Mouse (Mus musculus): ENCODE data around the gene Snx11.
"Not testable (repeated sequence)": the region's sequence is repeated elsewhere in the genome, so short reads cannot be mapped to it uniquely, and the experiment has no call there.

The Snx11 gene

DNA sequence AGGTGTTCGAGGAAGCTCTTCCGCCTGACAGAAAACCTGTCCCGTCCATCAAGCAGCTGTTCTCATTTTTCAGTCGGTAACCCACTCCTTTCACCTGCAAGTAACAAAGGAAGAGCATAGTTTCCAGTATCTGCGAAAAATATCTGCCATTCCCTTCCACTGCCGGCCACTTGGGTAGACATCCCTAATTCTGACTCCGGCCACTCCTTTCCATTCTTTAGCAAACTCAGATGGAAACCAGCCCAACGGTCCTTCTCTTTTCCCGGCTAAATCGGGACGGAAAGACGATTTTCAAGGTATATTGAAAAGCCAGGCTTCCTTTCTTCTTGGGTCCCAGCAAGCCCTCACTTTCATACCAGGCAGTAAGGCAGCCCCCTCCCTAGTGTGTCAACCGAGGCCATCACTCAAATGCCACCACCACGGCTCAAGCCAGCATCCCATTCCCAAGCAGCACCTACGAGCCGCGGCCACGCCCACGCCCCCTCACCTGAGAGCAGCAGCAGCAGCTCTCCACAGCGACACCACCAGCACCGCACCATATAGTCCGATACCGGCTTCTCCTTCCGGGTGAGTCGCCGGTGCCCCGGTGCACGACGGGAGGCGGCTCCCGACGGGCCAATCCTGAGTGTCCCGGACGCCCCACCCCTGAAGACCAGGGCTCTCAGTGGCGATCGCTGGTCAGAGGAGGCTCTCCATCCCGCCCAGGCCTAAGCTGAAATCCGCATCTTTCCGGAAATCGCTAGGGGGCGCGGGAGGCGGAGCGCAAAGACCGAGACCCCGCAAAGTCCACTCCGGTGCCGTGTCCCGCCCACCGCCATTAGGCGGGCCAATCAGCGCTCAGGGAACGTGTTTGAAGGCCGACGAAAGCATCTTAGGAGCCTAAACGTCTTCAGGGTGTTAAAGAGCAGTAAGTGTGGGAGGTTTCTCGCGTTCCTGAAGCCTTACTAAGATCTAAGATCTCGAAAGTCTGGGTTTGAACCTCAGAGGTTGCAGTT is at the start of gene Snx11:
Gene Snx11, minus strand, starts transcription at position 592 of the 995 bp plus-strand sequence.
- peak; percentile 99 for DNase-seq (ENCODE audit: low read depth, low spot score)

DNA sequence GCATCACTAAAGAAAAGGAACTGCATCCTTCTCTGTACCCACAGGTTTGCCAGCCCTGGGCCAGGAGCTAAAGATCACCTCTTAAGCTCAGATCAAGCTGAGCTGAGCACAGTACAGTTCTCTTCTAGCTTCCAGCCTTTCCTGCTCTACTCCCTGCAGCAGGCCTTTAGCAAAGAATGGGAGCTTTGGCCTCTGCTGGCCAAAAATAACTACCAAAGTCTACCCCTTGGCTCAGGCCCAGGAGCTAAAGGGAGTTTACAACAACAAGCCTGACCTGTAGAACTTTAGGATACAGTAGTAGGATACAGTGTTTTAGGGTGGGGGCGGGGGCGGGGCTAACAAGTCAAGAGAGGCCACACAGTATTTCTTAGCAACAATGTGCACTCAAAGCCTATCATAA is 49.1 kb upstream of the Snx11 start:
- DNase-seq (ENCODE audit: low read depth, low spot score) = no peak

DNA sequence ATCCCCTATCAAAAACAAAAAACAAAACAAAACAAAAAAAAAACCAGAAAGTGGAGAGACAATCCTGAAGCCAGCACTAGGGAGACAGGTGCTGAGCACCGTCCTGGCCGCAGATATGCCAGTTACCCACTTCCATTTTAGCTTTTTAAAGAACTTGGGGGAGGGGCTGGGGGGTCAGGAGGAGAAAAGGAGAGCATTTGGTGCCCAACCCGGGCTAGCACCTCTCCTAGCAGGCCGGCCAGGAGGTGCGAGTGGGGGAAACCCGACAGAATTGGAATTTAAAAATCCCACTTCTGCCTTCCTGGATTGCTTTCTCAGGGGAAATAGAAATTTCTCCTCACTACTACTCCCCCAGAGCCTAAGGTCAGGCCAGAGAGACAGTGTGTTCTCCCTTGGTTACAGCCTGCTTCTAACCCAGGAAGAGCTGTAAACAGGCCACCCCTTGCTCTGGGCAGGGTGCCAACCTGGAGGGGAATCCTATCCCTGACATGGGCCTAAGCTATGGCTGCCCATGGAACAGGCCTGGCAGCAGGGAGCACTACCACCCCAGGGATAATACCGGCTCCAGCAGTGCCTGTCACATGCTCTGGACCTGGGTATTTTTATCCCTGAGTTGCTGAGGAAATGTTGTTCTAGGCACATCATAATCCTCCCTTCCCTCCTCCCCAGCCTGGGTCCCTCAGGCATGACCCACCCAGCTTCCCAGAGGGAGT is 47.6 kb upstream of the Snx11 start:
- peak; percentile 80 for DNase-seq (ENCODE audit: low read depth, low spot score)

- DNase-seq (ENCODE audit: low read depth, low spot score) = peak; percentile 98
These were observed 46.8 kb upstream of the Snx11 start for GRCm38 (mm10) chr11:96823880-96824782.

DNA sequence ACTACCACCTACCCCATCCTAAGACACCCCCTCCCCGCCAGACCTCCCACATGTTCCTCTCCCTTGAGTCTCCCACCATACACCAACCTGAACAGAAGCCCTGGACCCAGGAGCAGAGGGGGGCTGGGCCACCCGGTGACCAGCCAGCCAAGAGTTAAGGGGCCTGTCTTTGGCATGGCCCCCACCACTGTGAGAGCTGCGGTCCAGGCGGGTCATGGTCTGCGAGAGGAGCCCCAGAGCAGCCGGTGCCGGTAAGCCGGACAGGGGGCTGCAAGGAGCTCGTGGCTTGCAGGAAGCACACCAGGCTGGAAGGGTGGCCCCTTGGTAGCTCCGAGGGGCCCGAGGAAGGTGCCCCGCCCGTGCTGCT is 46.1 kb upstream of the Snx11 start:
- DNase-seq (ENCODE audit: low read depth, low spot score) = no peak

- DNase-seq (ENCODE audit: low read depth, low spot score) = peak; percentile 72
These were observed 45.5 kb upstream of the Snx11 start for GRCm38 (mm10) chr11:96822675-96823470.

- DNase-seq (ENCODE audit: low read depth, low spot score) = no peak
These were observed 44.6 kb upstream of the Snx11 start for GRCm38 (mm10) chr11:96821956-96822355.

DNA sequence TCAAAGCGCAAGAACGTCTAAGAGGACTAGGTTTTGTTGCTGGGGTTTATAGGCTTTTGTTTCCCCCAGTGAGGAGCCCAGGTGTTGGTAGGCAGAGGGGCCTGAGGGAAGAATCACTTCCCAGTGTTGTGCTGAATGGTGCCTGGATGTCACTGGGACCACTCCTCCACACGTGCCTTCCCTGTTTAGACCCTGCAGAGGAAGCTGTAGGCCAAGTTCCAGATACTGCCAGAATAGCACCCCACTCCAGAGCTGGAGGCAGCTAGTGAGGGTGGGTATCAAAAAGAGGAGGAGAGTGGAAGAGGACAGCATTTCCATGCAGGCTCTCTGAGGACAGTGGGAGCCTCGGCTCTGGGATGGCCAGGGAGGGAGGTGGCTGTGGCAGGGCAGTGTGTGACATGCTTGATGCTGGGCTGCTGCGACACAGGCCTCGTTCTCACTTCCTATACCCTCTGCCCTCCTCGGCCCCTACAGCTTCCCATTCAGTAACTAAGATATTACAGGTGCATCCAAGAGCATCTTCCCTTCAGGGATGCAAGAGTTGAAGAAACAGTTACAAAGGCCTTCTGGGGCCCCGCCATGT is 40.9 kb upstream of the Snx11 start:
- peak; percentile 29 for DNase-seq (ENCODE audit: low read depth, low spot score)

- peak; percentile 33 for DNase-seq (ENCODE audit: low read depth, low spot score)
These were observed 39.6 kb upstream of the Snx11 start for GRCm38 (mm10) chr11:96816979-96817378.

- no peak for DNase-seq (ENCODE audit: low read depth, low spot score)
These were observed 39.1 kb upstream of the Snx11 start for GRCm38 (mm10) chr11:96816494-96816893.

DNA sequence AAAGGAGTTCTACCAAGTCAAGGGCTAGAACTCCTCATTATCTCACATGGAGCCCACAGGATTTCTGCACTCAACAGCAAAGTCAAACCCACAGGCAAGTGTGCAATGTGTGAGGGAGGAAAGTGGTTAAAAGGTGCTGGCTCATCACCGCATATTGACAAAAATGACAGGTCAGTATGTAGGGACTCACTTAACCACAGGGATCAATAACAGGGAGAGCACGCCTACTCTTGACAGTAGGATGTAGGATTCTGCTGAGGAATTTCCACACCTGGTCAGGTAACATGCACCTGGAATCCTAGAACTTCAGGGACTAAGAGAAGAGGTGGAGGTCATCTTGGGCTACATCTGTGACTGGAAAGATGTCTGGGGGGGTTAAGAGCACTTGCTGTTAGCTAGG is 38.5 kb upstream of the Snx11 start:
- no peak for DNase-seq (ENCODE audit: low read depth, low spot score)

DNA sequence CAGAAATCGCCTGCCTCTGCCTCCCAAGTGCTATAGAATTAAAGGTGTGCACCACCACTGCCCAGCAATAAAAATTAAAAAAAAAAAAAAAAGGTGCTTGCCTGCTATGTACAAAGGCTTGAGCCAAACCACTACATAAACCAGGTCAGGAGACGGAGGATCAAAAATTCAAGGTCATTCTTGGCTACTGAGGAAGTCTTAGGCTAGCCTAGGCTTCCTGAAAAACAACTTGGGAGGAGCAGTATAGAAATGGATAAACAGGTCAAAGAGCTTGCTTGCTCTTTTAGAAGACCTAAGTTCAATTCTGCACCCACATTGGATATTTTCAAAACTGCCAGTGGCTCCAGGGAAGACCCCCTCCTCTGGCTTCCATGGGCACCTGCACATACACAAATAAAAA is 37.1 kb upstream of the Snx11 start:
- DNase-seq (ENCODE audit: low read depth, low spot score) = no peak

DNA sequence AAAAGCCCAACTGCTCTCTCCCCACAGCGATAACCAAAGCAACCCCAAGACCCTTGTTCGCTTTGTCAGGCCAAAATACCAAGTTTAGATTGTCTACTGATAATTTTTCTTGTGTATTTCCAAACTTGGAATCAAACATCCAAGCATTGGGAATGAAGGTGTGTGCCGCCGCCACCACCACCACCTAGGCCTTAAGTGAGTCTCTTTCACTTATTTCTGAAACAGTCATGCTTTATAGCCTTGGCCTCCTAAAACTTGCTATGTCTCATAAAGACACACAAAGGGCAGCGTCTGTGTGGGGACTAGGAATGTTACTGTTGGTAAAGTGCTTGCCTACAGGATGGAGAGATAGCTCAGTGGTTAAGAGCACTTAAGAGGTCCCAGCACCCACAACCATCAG is 36.6 kb upstream of the Snx11 start:
- DNase-seq (ENCODE audit: low read depth, low spot score) = no peak

DNA sequence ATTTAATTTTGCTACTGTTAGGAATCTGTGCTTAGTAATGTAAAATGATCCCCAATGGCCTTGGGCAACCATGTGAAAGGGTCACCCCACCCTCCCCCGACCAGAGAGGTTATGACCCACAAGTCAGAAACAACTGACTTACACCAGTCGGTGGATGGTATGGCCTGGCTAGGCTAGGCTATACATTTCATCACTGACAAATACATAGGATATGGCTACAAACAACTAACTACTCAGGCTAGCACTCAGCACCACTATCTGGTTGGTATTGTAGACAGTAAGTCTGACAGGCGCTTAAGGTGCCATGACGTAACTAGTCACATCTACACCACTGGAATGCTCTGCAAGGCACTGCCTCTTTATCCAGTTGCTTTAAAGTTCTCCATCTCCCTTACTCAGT is 36.1 kb upstream of the Snx11 start:
- DNase-seq (ENCODE audit: low read depth, low spot score) = no peak

GRCm38 (mm10) chr11:96811188-96811587 is 33.8 kb upstream of the Snx11 start:
- not testable (repeated sequence) for DNase-seq (ENCODE audit: low read depth, low spot score)

GRCm38 (mm10) chr11:96809562-96810235 is 32.3 kb upstream of the Snx11 start:
- peak; percentile 65 for DNase-seq (ENCODE audit: low read depth, low spot score)

DNA sequence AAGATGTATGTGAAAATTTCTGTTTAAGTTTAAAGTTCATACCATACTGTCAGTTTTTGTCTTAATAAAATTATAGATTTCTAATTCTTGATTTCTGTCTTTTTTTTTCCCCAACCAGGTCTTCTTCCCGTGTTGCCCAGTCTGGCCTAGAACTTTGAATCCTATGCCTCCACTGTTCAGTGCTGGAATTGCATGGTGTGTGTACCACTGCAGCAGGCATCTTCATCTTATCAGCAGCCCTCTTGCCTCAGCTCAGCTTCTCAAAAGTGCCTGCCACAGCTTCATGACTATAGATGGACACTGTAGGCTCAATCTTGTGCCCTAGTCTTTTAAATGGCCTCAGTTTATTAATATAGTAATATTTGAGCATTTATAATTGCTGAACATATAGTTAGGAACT is 30.7 kb upstream of the Snx11 start:
- peak; percentile 49 for DNase-seq (ENCODE audit: low read depth, low spot score)

DNA sequence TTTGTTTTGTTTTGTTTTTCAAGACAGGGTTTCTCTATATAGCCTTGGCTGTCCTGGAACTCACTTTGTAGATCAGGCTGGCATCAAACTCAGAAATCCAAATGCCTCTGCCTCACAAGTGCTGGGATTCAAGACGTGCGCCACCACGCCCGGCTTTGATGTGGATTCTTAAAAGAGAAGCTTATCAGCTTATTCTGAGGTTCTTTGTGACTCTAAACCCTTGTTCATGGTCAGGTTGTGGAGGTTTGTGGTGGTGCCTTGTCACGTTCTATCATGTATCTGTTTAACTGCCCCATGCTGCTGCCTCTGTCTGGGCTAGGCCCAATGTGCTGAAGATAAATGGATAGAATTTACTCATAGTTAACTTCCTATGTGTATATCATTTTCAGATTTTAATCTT is 28.2 kb upstream of the Snx11 start:
- no peak for DNase-seq (ENCODE audit: low read depth, low spot score)

GRCm38 (mm10) chr11:96799511-96799910 is 22.2 kb upstream of the Snx11 start:
- no peak for DNase-seq (ENCODE audit: low read depth, low spot score)

DNA sequence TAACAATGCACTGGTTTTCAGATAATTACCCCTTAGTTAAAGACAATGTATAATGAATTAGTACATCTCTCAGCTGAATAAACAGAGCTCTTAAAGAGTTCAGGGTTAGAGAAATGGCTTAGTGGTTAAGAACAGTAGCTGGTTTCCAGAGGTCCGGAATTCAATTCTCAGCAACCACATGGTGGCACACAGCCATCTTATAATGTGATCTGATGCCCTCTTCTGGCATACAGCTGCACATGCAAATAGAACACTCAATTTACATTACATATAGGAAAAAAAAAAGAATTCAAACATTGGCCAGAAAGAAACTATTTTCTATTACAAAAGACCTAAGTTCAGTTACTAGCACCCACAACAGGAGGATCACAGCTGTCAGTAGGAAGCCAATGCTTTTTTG is 19.2 kb upstream of the Snx11 start:
- DNase-seq (ENCODE audit: low read depth, low spot score) = peak; percentile 59

Data from brain, adult 2 months (tissue).